In the genomic region with DNA sequence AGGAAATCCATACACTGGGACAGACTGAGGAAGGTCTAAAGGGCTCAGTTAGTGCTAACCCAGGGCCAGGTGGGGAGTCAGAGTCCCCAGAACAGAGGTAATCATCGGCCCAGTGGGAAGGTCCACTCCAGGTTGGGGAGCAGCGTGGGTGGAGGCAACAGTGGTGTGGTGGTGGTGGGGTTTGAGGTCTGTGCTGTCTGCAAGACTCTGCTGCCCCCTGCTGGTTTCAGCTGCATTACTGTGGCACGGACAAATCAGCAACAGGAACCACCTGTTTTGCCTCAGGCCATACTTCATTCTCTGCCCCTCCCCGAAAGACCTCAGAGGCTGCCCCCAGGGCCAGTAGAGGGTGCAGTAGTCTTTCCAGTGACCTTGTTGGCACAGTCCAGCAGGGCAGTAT, we compare ENCODE assay signal across 8 mouse cellular contexts. TPM values are rescaled to one million over a fixed set of nuclear protein-coding genes. Genes with fewer than 3 reads are reported as not detected.
A peak's percentile ranks its signal among the peaks of the same experiment; 100 is the strongest.
DNase-seq lines count a peak whose midpoint lies in the region; ATAC-seq and TF ChIP-seq lines count a peak whose summit lies in the region.

No protein-coding gene starts in this region.

- 15% methylated on average over 4 of the region's 4 CpGs for WGBS in forebrain, postnatal 0 days

- H3K36me3 ChIP-seq in ES-E14 (ENCODE audit: control insufficient read depth, insufficient read depth, low read length, poor library complexity, severe bottlenecking) = peaks cover 17% of the 10 kb centered on the region
- H3K36me3 ChIP-seq in forebrain, postnatal 0 days (ENCODE audit: insufficient read depth) = peaks cover 41% of the 10 kb centered on the region

- H3K9ac ChIP-seq in ES-E14 (ENCODE audit: insufficient read depth, low read depth, low read length, poor library complexity, severe bottlenecking) = peak overlapping the region; percentile 4; the same call in 1 of the 2 replicates
- H3K9ac ChIP-seq in forebrain, postnatal 0 days = no peak overlapping the region

- H3K4me2 ChIP-seq in forebrain, postnatal 0 days (ENCODE audit: low read depth) = no peak overlapping the region

- H3K27me3 ChIP-seq in forebrain, postnatal 0 days (ENCODE audit: insufficient read depth, low read length) = no peaks in the 10 kb centered on the region

- TF ChIP-seq CTCF in forebrain, postnatal 0 days (IDR thresholded peaks at IDR 0.05; ENCODE audit: low read depth) = peak; percentile 90

- H3K4me3 ChIP-seq in ES-E14 (ENCODE audit: insufficient read depth in 1 of 2, low read depth in 1 of 2, low read length in 2 of 2, poor library complexity in 1 of 2, severe bottlenecking in 1 of 2) = no peak overlapping the region
- no peak overlapping the region for H3K4me3 ChIP-seq in forebrain, postnatal 0 days (ENCODE audit: low read depth, low read length)

- DNase-seq in ES-E14 (ENCODE audit: low read depth, low spot score) = peak; percentile 86
- DNase-seq in cerebellum, adult 18-20 months = peak; percentile 68 to 76
- peak; percentile 80 for DNase-seq in forebrain, postnatal 0 days
- DNase-seq in layer of hippocampus, postnatal 25 days (ENCODE audit: extremely low spot score in 1 of 2, low spot score in 1 of 2) = peak; percentile 65 to 91
- DNase-seq in lung, postnatal 25 days (ENCODE audit: low spot score) = peak; percentile 89
- peak; percentile 90 for DNase-seq in retina, postnatal 1 day
- DNase-seq in thymus, postnatal 36 days = peak; percentile 88 to 89

- no peaks in the 10 kb centered on the region for H3K9me3 ChIP-seq in ES-E14 (ENCODE audit: control insufficient read depth, insufficient read depth, low read depth, low read length)
- no peaks in the 10 kb centered on the region for H3K9me3 ChIP-seq in forebrain, postnatal 0 days (ENCODE audit: low read length)

- H3K4me1 ChIP-seq in ES-E14 (ENCODE audit: control insufficient read depth in 2 of 2, insufficient read depth in 2 of 2, low read length in 2 of 2, poor library complexity in 1 of 2) = peaks cover 8 to 19% of the 10 kb centered on the region in 2 experiments; a peak in 3 of 4 replicates
- H3K4me1 ChIP-seq in forebrain, postnatal 0 days (ENCODE audit: insufficient read depth) = peaks cover 6% of the 10 kb centered on the region

- H3K27ac ChIP-seq in ES-E14 (ENCODE audit: insufficient read depth, low read depth, low read length, poor library complexity, severe bottlenecking) = no peak overlapping the region
- no peak overlapping the region for H3K27ac ChIP-seq in forebrain, postnatal 0 days (ENCODE audit: low read depth, low read length)

- peak; percentile 70 for ATAC-seq in forebrain, postnatal 0 days
- ATAC-seq in hematopoietic stem cell, adult 5-6 weeks (replicated peaks in 1 of 2; ENCODE audit: insufficient read depth in 1 of 2, low FRiP score in 2 of 2, low TSS enrichment in 1 of 2, low read depth in 1 of 2, poor library complexity in 2 of 2, severe bottlenecking in 2 of 2) = peak; percentile 57 to 63

- in situ Hi-C loops in ES-E14 (cut with MboI; ENCODE audit: low sequenced_read_pairs in 2 of 2, unreplicated experiment in 2 of 2) = no loop called here

TF ChIP-seq in ES-E14, 5 proteins besides CTCF, POLR2A, EP300 and RAD21:
- TF ChIP-seq ZC3H11A (IDR thresholded peaks at IDR 0.05; ENCODE audit: borderline replicate concordance, low read depth, low read length) (peak; percentile 77), HCFC1 (IDR thresholded peaks at IDR 0.05; ENCODE audit: borderline replicate concordance, insufficient read depth, low read length) (no peak; the same call in 1 of the 2 replicates)

RNA-seq across cellular contexts. Expression of gene Med29, which starts 6.0 kb away (rescaled TPM):
- 34.8 and 50.8 TPM in 2 replicates for total RNA-seq in ES-E14 (2012; rRNA removed)
- total RNA-seq in forebrain, postnatal 0 days (2014; rRNA removed) = 32.5 and 35.1 TPM in 2 replicates
- 39.2 and 47.6 TPM in 2 replicates for polyA plus RNA-seq in forebrain, postnatal 0 days (2015; fragmentation: Nextera tagmentation; extraction: Ambion mirVana)
- 15.8 and 32.4 TPM in 2 replicates for total RNA-seq in hematopoietic stem cell, adult 5-6 weeks (2017)
- 10 to 100 TPM; 19.3 to 22.0 TPM for total RNA-seq in layer of hippocampus, postnatal 25 days (2021)

RNA-seq across cellular contexts. Expression of gene Paf1, which starts 6.3 kb away (rescaled TPM):
- 74.5 and 83.9 TPM in 2 replicates for total RNA-seq in ES-E14 (2012; rRNA removed)
- total RNA-seq in forebrain, postnatal 0 days (2014; rRNA removed) = 74.8 and 80.5 TPM in 2 replicates
- 69.4 and 92.7 TPM in 2 replicates for polyA plus RNA-seq in forebrain, postnatal 0 days (2015; fragmentation: Nextera tagmentation; extraction: Ambion mirVana)
- total RNA-seq in hematopoietic stem cell, adult 5-6 weeks (2017) = 181 and 184 TPM in 2 replicates
- total RNA-seq in layer of hippocampus, postnatal 25 days (2021) = 10 to 100 TPM; 63.0 to 69.3 TPM

RNA-seq across cellular contexts. Expression of gene Zfp36, which starts 6.4 kb away (rescaled TPM):
- total RNA-seq in ES-E14 (2012; rRNA removed) = 3.9 and 5.0 TPM in 2 replicates
- 2.8 and 4.0 TPM in 2 replicates for total RNA-seq in forebrain, postnatal 0 days (2014; rRNA removed)
- 2.3 and 3.8 TPM in 2 replicates for polyA plus RNA-seq in forebrain, postnatal 0 days (2015; fragmentation: Nextera tagmentation; extraction: Ambion mirVana)
- total RNA-seq in hematopoietic stem cell, adult 5-6 weeks (2017) = 166 and 198 TPM in 2 replicates
- total RNA-seq in layer of hippocampus, postnatal 25 days (2021) = 1 to 10 TPM; 2.7 to 2.8 TPM

RNA-seq across cellular contexts. Expression of gene Plekhg2, which starts 14.1 kb away (rescaled TPM):
- 15.0 TPM in 2 replicates for total RNA-seq in ES-E14 (2012; rRNA removed)
- 20.3 and 25.7 TPM in 2 replicates for total RNA-seq in forebrain, postnatal 0 days (2014; rRNA removed)
- polyA plus RNA-seq in forebrain, postnatal 0 days (2015; fragmentation: Nextera tagmentation; extraction: Ambion mirVana) = 9.0 and 11.4 TPM in 2 replicates
- 3.5 and 12.5 TPM in 2 replicates for total RNA-seq in hematopoietic stem cell, adult 5-6 weeks (2017)
- 1 to 10 TPM; 6.2 to 8.9 TPM for total RNA-seq in layer of hippocampus, postnatal 25 days (2021)

RNA-seq across cellular contexts. Expression of gene Rps16, which starts 36.0 kb away (rescaled TPM):
- total RNA-seq in ES-E14 (2012; rRNA removed) = 1,678 and 1,740 TPM in 2 replicates
- total RNA-seq in forebrain, postnatal 0 days (2014; rRNA removed) = 205 and 300 TPM in 2 replicates
- polyA plus RNA-seq in forebrain, postnatal 0 days (2015; fragmentation: Nextera tagmentation; extraction: Ambion mirVana) = 595 and 769 TPM in 2 replicates
- 943 and 1,083 TPM in 2 replicates for total RNA-seq in hematopoietic stem cell, adult 5-6 weeks (2017)
- 100 to 1,000 TPM; 431 to 496 TPM for total RNA-seq in layer of hippocampus, postnatal 25 days (2021)

Comparison
In these comparisons a context has a peak if more than half of its experiments do, and no peak if none do; other contexts are left out.
1. RNA of gene Zfp36, which starts 6.4 kb away (total RNA-seq): 166 to 198 TPM in hematopoietic stem cell, adult 5-6 weeks; 3.9 to 5.0 TPM in ES-E14, 2.8 to 4.0 TPM in forebrain, postnatal 0 days and 2.7 to 2.8 TPM in layer of hippocampus, postnatal 25 days; every median in the first group is over 10 times any median in the second.
2. Peak in every context shown above with its lines, with median percentiles within 50 percentile points of each other: DNase-seq.